Mouse (Mus musculus) kidney, adult 2 months (tissue): ENCODE data around the gene Usp29. TPM values are rescaled to one million over a fixed set of nuclear protein-coding genes. Genes with fewer than 3 reads are reported as not detected.
A peak's percentile ranks its signal among the peaks of the same experiment; 100 is the strongest.
"Not testable (repeated sequence)": the region's sequence is repeated elsewhere in the genome, so short reads cannot be mapped to it uniquely, and the experiment has no call there.

ENCODE experiments used
- DNase-seq: peaks from one replicate; pipeline ENCODE4 v3.0.0; 2021
- H3K27ac ChIP-seq: fragments of 200-500 bp; 2 replicates; pipeline ENCODE4 v1.5.1; 2012; ENCODE audit warnings: low read depth, low read length, control low read depth, inconsistent platforms; ENCODE audit not compliant: insufficient read depth
- H3K27me3 ChIP-seq: fragments of 200-500 bp; replicated peaks from 2 replicates; pipeline ENCODE4 v1.6.1; 2012; ENCODE audit warnings: mild to moderate bottlenecking, moderate library complexity, low read length, inconsistent platforms; ENCODE audit not compliant: control insufficient read depth, insufficient read depth
- H3K36me3 ChIP-seq: fragments of 200-500 bp; 2 replicates; pipeline ENCODE4 v1.6.1; 2012; ENCODE audit warnings: mild to moderate bottlenecking, moderate library complexity, low read length, inconsistent platforms; ENCODE audit not compliant: control insufficient read depth, insufficient read depth
- H3K4me1 ChIP-seq: fragments of 200-500 bp; 2 replicates; pipeline ENCODE4 v1.6.1; 2011; ENCODE audit warnings: low read length; ENCODE audit not compliant: control insufficient read depth, insufficient read depth
- H3K4me3 ChIP-seq: fragments of 200-500 bp; 2 replicates; pipeline ENCODE4 v1.5.1; 2011; ENCODE audit warnings: mild to moderate bottlenecking, low read depth, low read length, control low read depth; ENCODE audit not compliant: insufficient read depth
- CTCF ChIP-seq: fragments of 200-500 bp; conservative IDR thresholded peaks from 2 replicates; pipeline ENCODE4 v1.5.1; 2011; ENCODE audit warnings: low read depth, mild to moderate bottlenecking, control low read depth, low read length, moderate library complexity, mixed read lengths; ENCODE audit not compliant: insufficient read depth, insufficient read length
- POLR2A ChIP-seq: fragments of 200-500 bp; IDR thresholded peaks from one replicate; pipeline ENCODE4 v1.6.1; 2011; ENCODE audit warnings: low read depth, low read length, control low read depth
- WGBS: fragments of 180-500 bp; shearing (Covaris S2); methylation state at CpG from one replicate; pipeline ENCODE4 v1.1.7; 2018; 5-methylcytosine and 5-hydroxymethylcytosine counted together
- polyA plus RNA-seq: library from polyadenylated mRNA; depleted of rRNA; stranded (reverse); fragments of >200 nt; gene quantifications from 2 replicates; pipeline ENCODE4 v1.2.3, GENCODE M21; 2012

Usp29 gene
- polyA plus RNA-seq, 1 experiment = 0.17 TPM

DNA sequence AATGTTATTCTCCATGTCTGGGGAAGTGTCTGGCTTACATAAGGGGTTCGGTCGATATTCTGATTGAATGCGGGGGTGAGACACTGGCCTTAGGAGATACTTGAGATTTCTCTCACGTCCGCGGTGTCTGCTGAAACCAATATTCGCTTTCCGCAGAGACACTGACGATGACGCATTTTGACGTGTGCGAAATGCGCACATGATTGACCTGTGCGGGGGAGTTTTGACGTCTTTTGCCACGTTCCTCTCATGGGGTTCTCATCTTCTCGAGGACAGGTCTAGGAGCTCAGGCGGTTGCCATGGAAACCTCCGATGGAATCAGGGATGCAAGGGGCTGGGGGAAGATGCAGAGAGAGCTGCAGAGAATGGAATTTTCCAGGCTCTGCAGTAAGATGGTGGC is 144.1 kb downstream of the Usp29 start:
- Histone ChIP-seq H3K4me1 (no peaks in the 10 kb centered on the region), H3K27ac (no peak overlapping the region)
- TF ChIP-seq CTCF = no peak
- no peak for TF ChIP-seq POLR2A

DNA sequence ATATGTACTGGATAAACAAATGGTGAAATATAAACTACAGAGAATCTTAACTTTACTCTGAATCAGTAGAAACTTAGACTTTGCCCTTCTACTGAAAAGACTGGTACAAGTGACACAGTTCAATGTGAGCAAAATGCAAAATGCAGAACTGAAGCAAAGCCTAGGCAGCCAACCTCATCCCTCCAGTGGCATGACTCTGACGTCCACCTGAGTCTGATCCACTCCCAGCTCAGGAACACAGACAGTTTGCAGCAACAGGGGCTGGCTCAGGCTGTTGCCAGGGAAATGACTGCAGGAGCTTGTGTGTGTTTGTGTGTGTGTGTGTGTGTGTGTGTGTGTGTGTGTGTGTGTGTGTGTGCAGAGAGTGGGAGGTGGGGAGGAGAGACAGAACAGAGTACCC is 147.8 kb downstream of the Usp29 start:
- WGBS = 46% methylated on average over 1 of the region's 1 CpGs
- Histone ChIP-seq H3K36me3 (no peaks in the 10 kb centered on the region), H3K4me3 (no peak overlapping the region), H3K27ac (peak overlapping the region; percentile 30; the same call in 1 of the 2 replicates), H3K27me3 (no peaks in the 10 kb centered on the region), H3K4me1 (no peaks in the 10 kb centered on the region)
- no peak for TF ChIP-seq POLR2A
- TF ChIP-seq CTCF = no peak
- DNase-seq = peak; percentile 47

More for the DNA sequence above, 144.1 kb downstream of the Usp29 start:
- DNase-seq = no peak
- Histone ChIP-seq H3K4me3 (no peak overlapping the region), H3K27me3 (no peaks in the 10 kb centered on the region), H3K36me3 (no peaks in the 10 kb centered on the region)
- 74% methylated on average over 19 of the region's 19 CpGs for WGBS

DNA sequence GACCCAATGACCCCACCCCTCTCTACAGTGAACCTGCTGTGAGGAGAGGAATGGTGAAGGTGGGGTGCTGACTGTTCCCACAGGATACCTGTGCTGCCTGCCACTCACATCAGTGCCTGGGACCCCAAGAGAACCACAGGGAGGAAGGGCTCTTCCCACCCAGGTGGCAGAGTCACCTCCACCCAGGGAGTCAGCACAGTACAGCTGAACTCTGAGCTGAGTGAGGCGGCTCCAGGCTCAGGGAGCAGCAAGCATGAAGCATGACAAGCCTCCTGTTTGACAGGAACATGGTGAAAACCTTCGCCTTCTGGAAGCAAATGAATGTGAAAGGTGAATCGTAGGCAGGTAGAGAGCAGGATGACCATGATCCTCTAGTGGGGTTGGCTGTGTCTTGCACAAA is 148.5 kb downstream of the Usp29 start:
- not testable (repeated sequence) for H3K27me3 ChIP-seq, H3K4me3 ChIP-seq, H3K4me1 ChIP-seq, H3K27ac ChIP-seq, DNase-seq, H3K36me3 ChIP-seq
- WGBS = 52% methylated on average over 3 of the region's 3 CpGs

DNA sequence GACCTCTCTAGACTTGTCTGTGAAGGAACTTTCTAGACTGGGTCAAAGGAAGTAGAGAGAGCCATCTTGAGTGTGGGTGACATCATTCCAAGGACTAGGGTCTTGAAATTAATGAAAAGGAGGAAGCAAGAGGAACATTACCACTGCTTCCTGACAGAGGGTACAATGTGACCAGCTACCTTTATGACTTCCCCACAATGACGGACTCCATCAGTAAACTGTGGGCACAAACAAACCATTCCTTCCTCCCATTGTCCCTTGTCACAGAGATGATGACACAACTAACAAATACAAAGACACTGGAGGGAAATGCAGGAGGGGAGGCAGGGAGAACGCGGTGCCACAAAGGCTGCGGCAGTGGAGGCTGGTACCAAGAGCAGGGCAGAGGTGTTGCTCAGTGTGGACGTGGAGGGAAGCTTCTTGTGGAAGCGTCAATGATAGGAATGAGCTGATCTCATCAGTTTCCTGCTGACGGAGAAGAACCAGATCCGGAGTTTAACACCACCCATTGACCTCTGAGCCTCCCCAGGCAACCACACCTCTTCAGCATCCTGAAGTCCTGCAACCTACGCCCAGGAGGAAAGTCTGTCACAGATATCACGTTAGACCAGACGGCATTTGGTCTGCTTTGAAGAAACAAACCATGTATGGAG is 149.3 kb downstream of the Usp29 start:
- no peaks in the 10 kb centered on the region for H3K27me3 ChIP-seq
- H3K4me3 ChIP-seq = no peak overlapping the region
- 0 out of 2 replicates have a peak, but pooled peaks cover 3% of the 10 kb centered on the region for H3K4me1 ChIP-seq
- no peak overlapping the region for H3K27ac ChIP-seq
- 56% methylated on average over 11 of the region's 11 CpGs for WGBS
- TF ChIP-seq CTCF (no peak), POLR2A (no peak)
- no peaks in the 10 kb centered on the region for H3K36me3 ChIP-seq
- peak; percentile 7 for DNase-seq

DNA sequence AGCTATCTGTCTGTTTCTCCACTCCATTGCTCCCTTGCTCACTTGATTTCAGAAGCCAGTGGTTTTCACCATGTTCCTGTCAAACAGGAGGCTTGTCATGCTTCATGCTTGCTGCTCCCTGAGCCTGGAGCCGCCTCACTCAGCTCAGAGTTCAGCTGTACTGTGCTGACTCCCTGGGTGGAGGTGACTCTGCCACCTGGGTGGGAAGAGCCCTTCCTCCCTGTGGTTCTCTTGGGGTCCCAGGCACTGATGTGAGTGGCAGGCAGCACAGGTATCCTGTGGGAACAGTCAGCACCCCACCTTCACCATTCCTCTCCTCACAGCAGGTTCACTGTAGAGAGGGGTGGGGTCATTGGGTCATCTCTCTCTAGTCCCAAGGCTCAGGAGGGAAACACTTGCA is 150.5 kb downstream of the Usp29 start:
- not testable (repeated sequence) for H3K36me3 ChIP-seq, H3K4me1 ChIP-seq, DNase-seq, H3K27me3 ChIP-seq, H3K4me3 ChIP-seq, H3K27ac ChIP-seq
- 64% methylated on average over 1 of the region's 1 CpGs for whole genome bisulfite sequencing

DNA sequence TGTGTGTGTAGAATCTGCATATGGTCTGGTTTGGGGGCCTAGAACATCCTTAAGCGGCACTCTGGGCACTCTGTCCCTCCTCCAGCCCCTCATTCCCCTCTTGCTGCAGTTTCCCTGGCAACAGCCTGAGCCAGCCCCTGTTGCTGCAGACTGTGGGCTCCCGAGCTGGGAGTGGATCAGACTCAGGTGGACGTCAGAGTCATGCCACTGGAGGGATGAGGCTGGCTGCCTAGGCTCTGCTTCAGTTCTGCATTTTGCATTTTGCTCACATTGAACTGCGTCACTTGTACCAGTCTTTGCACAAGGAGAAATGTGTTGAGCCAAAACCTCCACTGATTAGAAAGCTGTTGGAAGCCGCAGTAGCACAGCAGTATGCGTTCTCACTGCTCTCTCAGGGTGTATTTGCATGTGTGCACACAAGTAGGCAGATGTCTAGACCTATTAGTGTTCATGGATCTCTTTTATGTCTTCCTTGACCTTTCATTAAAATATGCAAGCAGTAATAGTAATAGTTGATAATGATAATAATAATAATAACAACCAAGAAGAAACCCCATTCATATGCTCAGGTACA is 151.2 kb downstream of the Usp29 start:
- Histone ChIP-seq H3K4me3 (no peak overlapping the region), H3K27ac (no peak overlapping the region), H3K36me3 (no peaks in the 10 kb centered on the region), H3K27me3 (no peaks in the 10 kb centered on the region), H3K4me1 (0 out of 2 replicates have a peak, but pooled peaks cover 3% of the 10 kb centered on the region)
- 68% methylated on average over 6 of the region's 6 CpGs for WGBS
- DNase-seq = no peak
- no peak for TF ChIP-seq CTCF
- no peak for TF ChIP-seq POLR2A

DNA sequence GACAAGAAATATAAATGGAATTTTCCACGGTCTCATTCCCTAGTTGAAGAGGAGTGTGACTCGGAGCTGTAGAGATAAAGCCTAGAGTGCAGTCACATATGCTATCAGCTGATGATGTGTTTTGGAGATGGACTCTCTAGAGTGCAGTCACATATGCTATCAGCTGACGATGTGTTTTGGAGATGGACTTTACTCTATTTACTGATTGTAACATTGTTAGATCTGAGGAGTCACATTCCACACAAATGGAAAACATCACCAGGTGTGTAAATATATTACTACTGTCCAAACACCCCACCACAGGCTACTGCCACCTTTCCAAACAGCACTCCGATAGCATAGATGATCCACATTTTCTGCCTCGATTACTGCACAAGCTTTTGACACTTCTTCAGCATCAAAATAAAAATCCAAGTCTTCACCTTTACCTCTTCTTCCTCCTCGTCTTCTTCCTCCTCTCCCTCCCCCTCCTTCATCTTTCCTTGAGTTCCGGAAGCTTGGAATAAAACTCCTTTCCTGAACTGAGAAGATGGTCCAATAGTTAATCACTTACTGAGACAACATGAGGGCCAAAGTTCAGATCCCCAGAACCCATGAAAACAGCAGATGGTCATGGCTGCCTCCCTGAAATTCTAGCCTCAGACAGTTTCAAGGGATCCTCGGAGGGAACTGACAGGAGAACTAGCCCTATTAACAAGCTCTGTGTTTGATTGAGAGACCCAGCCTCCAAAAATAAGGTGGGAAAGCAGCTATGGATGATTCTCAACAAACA is 153.2 kb downstream of the Usp29 start:
- DNase-seq = peak; percentile 47
- 49% methylated on average over 8 of the region's 8 CpGs for WGBS
- no peak overlapping the region for H3K4me3 ChIP-seq
- no peak overlapping the region for H3K27ac ChIP-seq
- 0 out of 2 replicates have a peak, but pooled peaks cover 3% of the 10 kb centered on the region for H3K4me1 ChIP-seq
- TF ChIP-seq POLR2A = no peak
- no peak for TF ChIP-seq CTCF
- H3K27me3 ChIP-seq = no peaks in the 10 kb centered on the region
- no peaks in the 10 kb centered on the region for H3K36me3 ChIP-seq
